Mouse (Mus musculus) embryonic stem cell, embryonic (primary cell): ENCODE measurements around the gene Fbxw11.

Source experiments
- CTCF ChIA-PET, 4 experiments: fragments of 300-600 bp in 2 of 4; fragments of 350-600 bp in 2 of 4; sonication (Branson Sonifier 250); formaldehyde crosslinking; loops; one replicate each; lab custom pipeline; 2022; ENCODE audit warnings: inconsistent platforms in 2 of 4; lab: Charles Lee
- POLR2A ChIA-PET, 4 experiments: fragments of 300-600 bp in 2 of 4; fragments of 350-600 bp in 2 of 4; sonication (Branson Sonifier 250); formaldehyde crosslinking; loops; one replicate each; lab custom pipeline; 2022; ENCODE audit warnings: antibody characterized with exemption in 4 of 4, inconsistent platforms in 1 of 4; lab: Charles Lee

The Fbxw11 gene

GRCm38 (mm10) chr11:32737729-32738128 is 95.2 kb downstream of the Fbxw11 start:
- ChIA-PET CTCF (no interaction called here), POLR2A (no interaction called here)

- CTCF ChIA-PET: no interaction called here
- POLR2A ChIA-PET: interaction anchor here in 1 of 4 experiments (1.2 to 1.8 kb wide), 7 partner anchors 11 to 61 kb away, joined by 3 to 7 read pairs (median 4); no protein-coding TSS in a partner anchor
Observed at GRCm38 (mm10) chr11:32743891-32744290, 101.4 kb downstream of the Fbxw11 start.

- CTCF ChIA-PET: no interaction called here
- POLR2A ChIA-PET: interaction anchor here in 1 of 4 experiments (1.1 to 1.8 kb wide), 8 partner anchors 11 to 102 kb away, joined by 3 to 7 read pairs (median 4); partner anchors contain the start of gene Fbxw11
Observed at GRCm38 (mm10) chr11:32744463-32744862, 101.9 kb downstream of the Fbxw11 start.

- POLR2A ChIA-PET: interaction anchor here in 1 of 4 experiments (1.1 to 1.8 kb wide), 4 partner anchors 10 to 103 kb away, joined by 3 to 4 read pairs (median 4); partner anchors contain the start of gene Fbxw11
- CTCF ChIA-PET: no interaction called here
Observed at GRCm38 (mm10) chr11:32745466-32745865, 102.9 kb downstream of the Fbxw11 start.

- ChIA-PET POLR2A (no interaction called here), CTCF (no interaction called here)
Observed at GRCm38 (mm10) chr11:32746036-32746435, 103.5 kb downstream of the Fbxw11 start.

- CTCF ChIA-PET: no interaction called here
- POLR2A ChIA-PET: no interaction called here
Observed at GRCm38 (mm10) chr11:32746475-32746874, 104.0 kb downstream of the Fbxw11 start.

- CTCF ChIA-PET: no interaction called here
- POLR2A ChIA-PET: interaction anchor here in 1 of 4 experiments (1.3 kb wide), 1 partner anchor 168 kb away, joined by 3 read pairs; no protein-coding TSS in a partner anchor
Observed at GRCm38 (mm10) chr11:32748800-32749199, 106.3 kb downstream of the Fbxw11 start.

- ChIA-PET POLR2A (interaction anchor here in 2 of 4 experiments (0.7 to 1.4 kb wide), 4 partner anchors 10 to 394 kb away, joined by 3 read pairs; no protein-coding TSS in a partner anchor), CTCF (interaction anchor here in 2 of 4 experiments (0.6 kb wide), 3 partner anchors 51 to 465 kb away, joined by 4 to 9 read pairs (median 5); partner anchors contain the start of gene Hbq1b (in 1 of the 2))
Observed at GRCm38 (mm10) chr11:32751863-32752594, 109.5 kb downstream of the Fbxw11 start.

- ChIA-PET CTCF (no interaction called here), POLR2A (interaction anchor here in 1 of 4 experiments (0.8 to 1.4 kb wide), 2 partner anchors 70 to 393 kb away, joined by 3 read pairs; no protein-coding TSS in a partner anchor)
Observed at GRCm38 (mm10) chr11:32752595-32752885, 110.0 kb downstream of the Fbxw11 start.

DNA sequence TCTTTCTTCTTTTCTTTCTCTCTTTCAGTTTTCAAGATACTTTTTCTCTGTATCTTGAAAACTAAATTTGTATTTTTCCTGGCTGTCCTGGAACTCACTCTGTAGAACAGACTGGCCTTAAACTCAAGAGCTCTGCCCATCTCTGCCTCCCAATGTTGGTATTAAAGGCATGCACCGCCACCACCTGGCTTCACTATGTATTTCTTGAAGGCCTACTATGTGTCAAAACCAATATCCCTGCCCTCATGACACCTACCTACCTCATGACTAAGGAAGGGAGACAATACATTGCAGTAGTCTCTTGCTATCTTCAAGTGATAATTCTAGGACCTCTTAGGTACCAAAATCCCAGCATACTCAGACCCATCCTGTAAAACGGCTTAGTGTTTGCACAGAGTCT is 110.8 kb downstream of the Fbxw11 start:
- CTCF ChIA-PET: interaction anchor here in 1 of 4 experiments (0.5 kb wide), 1 partner anchor 159 kb away, joined by 3 read pairs; no protein-coding TSS in a partner anchor
- POLR2A ChIA-PET: interaction anchor here in 1 of 4 experiments (1.0 to 1.4 kb wide), 3 partner anchors 20 to 393 kb away, joined by 3 to 4 read pairs (median 3); no protein-coding TSS in a partner anchor

DNA sequence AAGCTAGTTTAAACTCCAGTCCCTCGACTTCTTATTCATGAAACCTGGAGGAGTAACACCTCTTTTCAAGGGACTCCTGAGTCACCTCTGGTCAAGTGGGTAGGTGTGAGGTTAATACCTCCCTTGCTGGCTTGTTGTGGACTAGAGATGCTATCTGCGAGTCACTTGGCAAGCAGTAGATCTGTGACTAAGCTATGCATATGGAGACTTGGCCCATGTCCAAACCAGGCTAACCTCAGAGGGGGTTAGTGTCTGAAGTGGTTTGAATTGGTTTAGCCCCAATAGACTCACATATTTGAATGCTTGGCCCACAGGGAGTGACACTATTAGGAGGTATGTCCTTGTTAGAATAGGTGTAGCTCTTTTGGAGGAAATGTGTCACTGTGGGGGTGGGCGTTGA is 120.2 kb downstream of the Fbxw11 start:
- CTCF ChIA-PET: no interaction called here
- POLR2A ChIA-PET: no interaction called here

DNA sequence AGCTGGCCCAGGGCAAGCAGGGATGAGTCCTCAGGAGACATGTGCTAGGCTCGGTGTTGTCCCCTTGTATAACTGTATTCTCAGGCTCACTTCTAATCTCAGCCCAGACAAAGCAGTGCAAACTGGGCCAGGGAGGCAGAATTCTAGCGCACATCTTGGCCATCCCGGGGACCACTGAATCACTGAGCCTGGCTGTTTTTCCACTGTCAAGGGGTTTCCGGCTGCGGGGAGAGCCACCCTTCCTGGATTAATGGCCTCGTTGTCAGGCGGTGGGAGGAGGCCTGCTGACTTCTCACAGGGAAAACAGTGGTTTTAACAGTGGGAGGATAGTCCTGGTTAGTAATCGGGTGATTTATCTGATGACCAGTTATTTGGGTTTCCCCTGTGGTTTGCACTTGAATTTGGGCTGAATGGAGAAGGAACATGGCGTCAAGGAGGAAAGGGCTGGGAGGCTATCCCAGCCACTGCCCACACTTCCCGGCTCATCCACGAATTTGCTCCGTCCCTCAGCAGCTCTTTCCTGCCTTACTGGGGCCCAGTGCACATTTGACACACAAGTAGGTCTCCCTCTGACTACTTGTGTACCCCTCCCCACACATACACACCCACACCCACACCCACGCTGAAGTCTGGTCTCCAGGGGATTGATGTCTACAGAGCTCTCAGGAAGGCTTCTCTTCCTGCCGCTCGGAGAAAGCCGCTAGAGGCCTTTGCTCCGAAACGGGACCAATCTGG is 125.1 kb downstream of the Fbxw11 start:
- ChIA-PET POLR2A (interaction anchor here in 1 of 4 experiments (0.6 to 1.6 kb wide), 3 partner anchors 12 to 139 kb away, joined by 3 read pairs; no protein-coding TSS in a partner anchor), CTCF (interaction anchor here in 1 of 4 experiments (1.6 kb wide), 1 partner anchor 330 kb away, joined by 3 read pairs; no protein-coding TSS in a partner anchor)

DNA sequence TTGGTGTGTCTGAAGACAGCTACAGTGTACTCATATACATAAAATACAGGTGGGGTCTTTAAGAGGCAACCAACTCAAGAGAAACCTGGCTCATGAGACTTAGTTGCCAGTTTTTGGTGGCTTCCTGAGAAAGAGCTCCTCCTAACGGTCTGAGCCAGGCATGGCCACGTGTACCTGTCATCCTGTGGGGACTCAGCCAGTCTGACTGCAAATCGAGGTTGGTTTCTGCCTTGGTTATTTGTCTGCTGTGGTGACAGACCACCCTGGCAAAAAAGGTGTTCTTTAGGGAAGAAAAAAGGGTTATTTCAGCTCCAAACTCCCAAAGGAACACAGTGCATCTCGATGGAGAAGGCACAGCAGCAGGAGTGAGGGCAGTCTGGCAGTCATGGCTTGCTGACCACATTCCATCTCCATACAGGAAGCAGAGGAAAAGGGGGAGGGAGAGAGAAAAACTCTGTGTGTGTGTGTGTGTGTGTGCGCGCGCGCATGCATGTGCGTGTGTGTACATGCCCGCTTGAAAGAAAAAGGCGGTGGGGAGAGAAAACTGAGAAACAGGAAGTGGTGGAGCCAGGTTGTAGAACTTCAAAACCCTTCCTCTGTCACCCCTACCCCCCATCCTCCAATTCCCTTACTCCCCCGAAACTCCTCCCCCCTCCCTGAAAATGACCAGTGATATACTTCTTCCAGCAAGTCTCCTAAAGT is 126.3 kb downstream of the Fbxw11 start:
- ChIA-PET POLR2A (interaction anchor here in 1 of 4 experiments (1.6 kb wide), 1 partner anchor 11 kb away, joined by 3 read pairs; no protein-coding TSS in a partner anchor), CTCF (interaction anchor here (0.6 to 1.6 kb wide), 9 partner anchors 12 to 350 kb away, joined by 3 to 5 read pairs (median 3); no protein-coding TSS in a partner anchor)

- CTCF ChIA-PET: interaction anchor here in 1 of 4 experiments (0.8 to 1.3 kb wide), 2 partner anchors 12 to 368 kb away, joined by 3 read pairs; no protein-coding TSS in a partner anchor
- POLR2A ChIA-PET: interaction anchor here in 1 of 4 experiments (0.7 to 0.9 kb wide), 2 partner anchors 20 to 1890 kb away, joined by 3 to 4 read pairs; no protein-coding TSS in a partner anchor
Observed at GRCm38 (mm10) chr11:32780747-32781536, 138.4 kb downstream of the Fbxw11 start.

- POLR2A ChIA-PET: interaction anchor here in 2 of 4 experiments (0.6 to 0.7 kb wide), 3 partner anchors 365 to 855 kb away, joined by 3 to 13 read pairs (median 9); no protein-coding TSS in a partner anchor
- CTCF ChIA-PET: interaction anchor here in 3 of 4 experiments (0.7 to 1.3 kb wide), 3 partner anchors 13 to 366 kb away, joined by 3 to 4 read pairs (median 4); no protein-coding TSS in a partner anchor
Observed at GRCm38 (mm10) chr11:32781633-32782404, 139.3 kb downstream of the Fbxw11 start.

DNA sequence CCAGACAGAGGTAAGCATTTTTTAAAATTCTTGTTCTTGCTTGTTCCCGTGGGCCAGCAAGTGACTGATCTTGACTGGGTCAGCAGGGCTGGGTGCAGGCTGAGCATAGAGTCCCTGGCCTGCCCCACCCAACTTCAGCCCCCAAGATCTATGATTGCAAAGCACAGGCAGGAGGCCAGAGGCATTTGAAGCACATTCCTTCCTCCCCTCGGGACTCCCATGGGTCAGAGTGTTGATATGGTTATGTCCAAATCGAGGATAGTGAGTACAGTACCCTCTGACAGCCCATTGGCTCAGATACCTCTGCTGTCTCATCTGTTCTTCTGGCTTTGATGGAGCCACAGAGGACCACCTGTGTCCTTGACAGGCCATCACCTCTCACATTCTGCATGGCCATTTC is 140.2 kb downstream of the Fbxw11 start:
- POLR2A ChIA-PET: interaction anchor here in 1 of 4 experiments (0.7 kb wide), 1 partner anchor 854 kb away, joined by 13 read pairs; no protein-coding TSS in a partner anchor
- CTCF ChIA-PET: interaction anchor here in 1 of 4 experiments (0.7 kb wide), 1 partner anchor 14 kb away, joined by 3 read pairs; no protein-coding TSS in a partner anchor
